Mouse (Mus musculus) retina, adult 2 months (tissue): ENCODE measurements around the gene Rassf4.

ENCODE experiments used
- DNase-seq: peaks from one replicate; pipeline ENCODE4 v3.0.0-alpha.2; 2012; ENCODE audit warnings: low read depth, low spot score

Rassf4 gene

DNA sequence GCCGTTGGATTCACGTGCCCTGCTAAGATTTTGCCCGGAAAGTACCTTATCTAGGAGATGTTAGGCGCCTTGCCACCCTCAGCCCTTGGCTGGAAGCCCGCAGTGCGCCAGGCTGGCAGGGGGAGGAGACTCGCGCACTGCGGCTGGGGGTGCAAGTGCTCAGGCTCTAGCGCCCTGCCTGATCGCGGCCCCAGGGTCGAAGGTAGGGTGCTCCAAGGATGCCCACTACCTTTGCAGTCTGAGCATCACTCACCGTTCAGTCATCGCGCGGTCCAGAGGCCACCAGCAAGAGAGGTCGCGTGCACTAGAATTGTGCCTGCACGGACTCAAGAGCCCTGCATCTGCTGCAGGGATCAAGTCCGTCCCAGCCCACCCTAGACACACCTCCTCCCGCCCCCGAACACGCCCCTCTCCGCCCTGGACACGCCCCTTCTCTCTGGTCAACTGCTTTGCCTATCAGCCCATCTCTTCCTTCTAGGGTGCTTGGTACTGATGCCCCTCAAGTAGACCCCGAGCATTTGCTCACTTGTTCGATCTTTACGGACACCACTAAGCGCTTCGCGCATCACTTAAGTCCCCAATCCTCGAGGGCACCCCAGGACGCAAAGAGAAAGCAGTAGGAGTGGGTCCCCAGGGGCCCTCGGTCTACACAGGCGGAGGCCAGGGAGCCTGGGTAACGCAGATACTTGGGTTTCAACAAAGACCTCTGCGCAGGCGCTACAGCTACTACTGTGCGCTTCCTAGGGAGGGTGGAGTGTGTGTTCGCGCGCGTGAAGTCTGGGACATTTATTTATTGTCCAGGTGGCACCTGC is at the start of gene Rassf4:
TSS of gene Rassf4 (minus strand) at position 482 of the 812 bp plus-strand sequence.
- DNase-seq = no peak

DNA sequence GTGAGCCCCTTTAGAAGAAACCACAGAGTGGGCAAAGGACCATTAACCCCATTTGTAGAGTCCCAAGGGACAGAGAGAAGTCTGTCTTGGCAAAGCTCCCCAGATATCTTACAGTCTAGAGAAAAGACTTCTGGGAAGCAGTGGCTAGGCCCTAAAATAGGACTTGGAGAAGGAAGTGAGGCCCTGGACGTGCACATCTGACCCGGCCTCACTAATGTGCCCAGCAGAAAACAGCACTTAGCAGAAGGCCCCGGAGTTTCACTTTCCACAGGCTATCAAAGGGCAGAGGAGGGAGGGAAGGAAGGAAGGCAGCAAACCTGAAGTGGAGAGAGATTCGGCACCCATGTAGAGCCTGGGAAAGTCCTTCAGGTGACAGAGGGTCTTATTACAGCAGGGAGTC is 45.2 kb upstream of the Rassf4 start:
- DNase-seq = no peak

DNA sequence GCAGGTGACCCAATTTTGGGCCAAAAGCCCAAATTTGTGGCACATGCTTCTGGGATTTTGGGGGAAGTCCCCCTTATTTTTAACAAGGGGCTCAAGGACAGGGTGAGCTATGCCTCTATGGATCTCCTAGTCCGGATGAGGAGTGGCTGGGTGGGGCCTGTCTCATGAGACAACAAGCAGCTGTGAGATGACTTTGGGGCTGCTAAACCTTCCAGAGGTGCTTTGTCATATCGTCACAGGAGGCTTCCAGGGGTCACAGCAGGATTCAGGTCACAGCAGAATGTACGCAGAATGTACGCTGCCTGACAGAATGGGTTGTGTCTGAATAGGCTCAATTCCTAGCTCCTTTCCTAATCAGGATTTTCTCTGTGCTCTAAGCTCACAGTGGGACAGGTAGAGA is 44.6 kb upstream of the Rassf4 start:
- no peak for DNase-seq

DNA sequence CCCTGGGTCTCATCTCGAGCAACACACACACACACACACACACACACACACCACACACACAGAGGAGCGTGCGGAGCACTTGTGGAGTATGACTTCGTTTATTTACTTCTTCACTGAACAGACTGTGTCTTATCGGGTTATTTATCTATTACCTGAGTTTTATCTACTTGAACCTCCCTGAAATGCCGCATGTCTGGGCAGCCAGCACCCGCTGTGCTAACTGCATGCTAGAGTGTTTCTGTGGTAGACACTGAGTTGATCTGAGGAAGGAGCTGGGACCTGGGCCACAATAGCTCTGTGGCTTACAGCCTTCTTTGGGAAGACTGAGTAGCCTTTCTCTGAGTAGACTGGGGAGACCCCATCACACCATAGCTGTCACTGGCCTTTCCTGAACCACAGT is 44.1 kb upstream of the Rassf4 start:
- no peak for DNase-seq

DNA sequence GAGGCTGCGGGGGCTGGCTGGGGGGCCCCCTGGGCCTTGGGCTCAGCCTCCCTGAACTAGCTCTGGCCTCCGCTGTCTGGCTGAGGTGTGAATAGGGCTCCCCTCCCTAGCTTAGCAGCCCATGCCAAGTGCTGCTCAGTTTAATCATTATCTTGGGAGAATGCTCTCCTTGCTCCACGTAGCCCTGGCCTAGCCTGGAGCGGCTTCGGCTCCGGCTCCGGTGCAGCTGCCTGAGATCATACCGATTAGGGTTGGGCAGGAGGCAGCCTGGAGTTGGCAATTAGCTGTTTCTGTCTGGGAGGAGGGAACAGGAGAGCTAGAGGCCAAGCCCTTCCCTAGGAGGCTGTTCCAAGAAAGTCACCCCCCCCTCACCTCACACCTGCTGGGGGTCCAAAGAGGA is 42.9 kb upstream of the Rassf4 start, which contains the start of gene Tmem72:
TSS of gene Tmem72 (minus strand) at position 248 of the 400 bp plus-strand sequence.
- no peak for DNase-seq

DNA sequence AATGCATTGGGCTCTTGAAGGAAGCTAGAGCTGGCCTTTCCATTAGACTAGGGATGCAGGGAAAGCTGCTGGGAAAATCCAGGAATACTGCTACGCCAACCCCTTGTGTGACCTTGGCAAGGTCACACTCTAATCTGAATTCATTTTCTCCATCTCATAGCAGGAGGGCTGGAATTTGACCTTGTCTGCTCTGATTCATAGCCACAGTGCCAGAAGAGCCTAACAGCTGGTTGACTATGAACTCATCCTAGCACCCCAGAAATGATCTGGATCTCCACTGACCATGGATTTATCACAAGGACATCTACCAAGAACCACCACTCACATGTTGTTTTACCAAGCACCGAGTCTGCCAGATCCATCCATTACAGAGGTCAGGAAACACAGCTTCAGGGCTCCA is 41.4 kb upstream of the Rassf4 start:
- no peak for DNase-seq

DNA sequence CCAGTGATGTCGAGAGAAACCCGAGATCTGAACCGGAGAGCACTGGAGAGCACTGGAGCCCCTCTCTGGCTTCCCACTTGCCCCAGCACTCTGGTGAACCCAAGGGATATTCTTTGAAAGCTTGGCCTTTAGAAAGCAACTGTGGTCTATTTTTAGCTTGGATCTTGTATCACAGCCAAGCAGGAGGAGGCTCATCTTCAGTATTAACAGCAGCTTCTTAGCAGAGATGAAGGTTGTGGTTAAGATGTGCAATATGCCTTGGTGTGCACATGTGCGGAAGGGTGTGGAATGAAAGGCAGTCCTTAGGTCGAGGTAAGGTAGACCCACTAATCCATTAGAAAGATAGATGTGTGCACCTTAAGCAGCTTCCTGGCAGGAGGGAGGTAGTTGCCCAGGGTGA is 40.8 kb upstream of the Rassf4 start:
- no peak for DNase-seq

DNA sequence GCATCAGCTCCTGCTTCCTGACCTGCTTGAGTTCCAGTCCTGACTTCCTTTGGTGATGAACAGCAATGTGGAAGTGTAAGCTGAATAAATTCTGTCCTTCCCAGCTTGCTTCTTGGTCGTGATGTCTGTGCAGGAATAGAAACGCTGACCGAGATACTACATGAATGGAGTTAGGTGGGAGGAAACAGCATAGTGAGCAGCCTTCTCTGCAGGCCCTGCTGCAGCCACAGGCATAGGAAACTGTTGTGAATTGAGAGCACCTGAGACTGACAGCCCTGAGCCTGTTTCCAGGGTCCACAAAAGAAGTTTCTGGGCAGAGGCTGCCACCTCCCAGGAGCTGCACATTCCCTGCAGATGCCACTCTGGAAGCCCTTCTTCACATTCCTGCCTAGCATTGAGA is 40.2 kb upstream of the Rassf4 start:
- no peak for DNase-seq

DNA sequence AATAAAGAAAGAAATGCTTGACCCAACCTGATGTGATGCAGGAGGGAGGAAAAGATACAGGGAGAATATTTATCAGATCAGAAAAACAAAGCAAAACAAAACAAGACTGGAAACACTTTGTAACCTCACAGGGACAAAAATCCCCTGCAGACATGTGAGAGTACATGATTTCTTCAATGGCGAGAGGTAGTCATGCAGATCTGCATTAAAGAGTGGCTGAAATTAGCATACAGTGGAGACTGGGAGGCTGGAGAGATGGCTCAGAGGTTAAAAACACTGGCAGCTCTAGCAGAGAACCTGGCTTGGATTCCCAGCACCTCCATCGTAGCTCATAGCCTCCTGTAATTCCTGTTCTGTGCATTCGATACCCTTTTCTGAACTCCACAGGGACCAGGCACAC is 38.8 kb upstream of the Rassf4 start:
- DNase-seq = no peak

DNA sequence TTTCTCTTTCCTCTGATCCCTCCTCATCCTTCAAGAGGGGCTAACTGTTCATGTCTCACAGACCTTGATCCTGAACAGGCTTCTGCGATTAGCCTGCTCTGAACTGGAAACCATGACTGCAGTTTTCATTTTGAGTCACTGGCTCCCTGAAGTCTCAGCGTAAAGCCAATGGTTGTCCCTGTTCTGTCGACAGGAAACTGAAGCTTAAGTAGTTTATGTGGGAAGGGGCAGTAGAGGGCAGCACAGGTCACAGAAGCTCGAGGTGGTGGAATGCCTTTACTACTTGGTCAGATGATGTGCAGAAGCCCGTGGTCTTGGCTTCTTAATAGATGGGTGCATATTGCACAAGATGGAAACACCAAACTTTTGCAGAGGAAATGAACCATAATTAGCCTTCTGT is 38.3 kb upstream of the Rassf4 start:
- DNase-seq = no peak

DNA sequence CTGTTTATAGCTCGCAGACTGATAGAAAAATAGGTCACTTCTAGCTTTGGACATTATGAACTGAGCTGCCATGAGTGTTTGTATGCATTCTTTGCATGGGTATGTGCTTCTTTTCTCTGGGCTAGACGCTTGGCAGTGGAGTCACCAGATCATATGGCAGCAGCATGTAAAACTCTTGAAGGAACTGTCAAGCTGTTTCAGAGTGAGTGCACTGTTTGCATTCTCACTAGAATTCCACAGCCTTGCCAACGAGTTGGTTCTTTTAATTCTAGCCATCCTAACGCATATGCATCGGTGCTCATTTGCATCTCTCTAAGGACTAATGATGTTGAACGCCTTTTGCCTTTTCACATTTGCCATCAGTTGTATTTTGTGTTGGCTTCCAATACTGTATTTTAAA is 30.6 kb upstream of the Rassf4 start:
- no peak for DNase-seq

DNA sequence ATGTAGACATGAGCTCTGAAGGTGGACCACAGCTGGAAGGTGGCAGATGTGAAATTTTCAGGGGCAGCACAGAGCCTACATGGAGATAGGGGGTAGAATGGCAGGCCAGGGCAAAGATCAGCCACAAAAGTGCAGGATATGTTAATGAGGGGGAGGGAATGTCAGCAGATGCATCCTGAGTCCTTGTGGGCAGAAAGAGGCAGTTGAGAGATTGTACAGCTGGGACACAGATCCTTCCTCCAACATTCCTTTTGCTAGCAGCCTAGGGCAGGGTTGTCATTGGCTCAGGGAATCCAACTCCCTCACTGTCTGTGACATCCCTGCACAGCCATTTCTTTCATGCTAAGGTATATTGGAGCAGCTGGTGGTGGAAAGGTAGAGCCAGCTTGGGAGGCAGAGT is 27.1 kb upstream of the Rassf4 start:
- no peak for DNase-seq

DNA sequence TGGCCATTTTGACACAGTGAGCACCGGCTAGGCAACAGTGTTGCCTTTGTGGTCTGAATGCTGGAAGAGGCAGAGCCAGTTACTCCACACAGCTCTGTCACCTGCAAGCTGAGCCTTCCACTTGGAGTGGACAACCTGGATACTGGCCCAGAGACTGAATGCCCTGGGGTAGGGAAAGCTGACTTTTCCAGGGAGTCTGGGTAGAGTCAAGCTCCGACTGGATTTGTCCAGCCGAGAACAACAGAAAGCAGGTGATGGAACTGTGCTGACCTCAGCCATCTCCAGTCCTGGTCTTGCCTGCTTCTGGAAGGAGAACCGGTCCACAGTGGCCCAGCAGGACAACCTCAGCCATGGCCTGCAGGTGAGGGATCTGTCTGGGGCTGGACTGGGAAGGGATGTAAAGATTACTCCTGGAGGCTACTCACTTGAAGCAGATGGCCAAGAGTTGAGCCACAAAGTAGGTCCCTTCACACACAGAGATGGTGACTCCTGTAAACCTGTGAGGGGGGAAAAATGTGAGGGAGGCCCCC is 24.2 kb upstream of the Rassf4 start:
- no peak for DNase-seq

DNA sequence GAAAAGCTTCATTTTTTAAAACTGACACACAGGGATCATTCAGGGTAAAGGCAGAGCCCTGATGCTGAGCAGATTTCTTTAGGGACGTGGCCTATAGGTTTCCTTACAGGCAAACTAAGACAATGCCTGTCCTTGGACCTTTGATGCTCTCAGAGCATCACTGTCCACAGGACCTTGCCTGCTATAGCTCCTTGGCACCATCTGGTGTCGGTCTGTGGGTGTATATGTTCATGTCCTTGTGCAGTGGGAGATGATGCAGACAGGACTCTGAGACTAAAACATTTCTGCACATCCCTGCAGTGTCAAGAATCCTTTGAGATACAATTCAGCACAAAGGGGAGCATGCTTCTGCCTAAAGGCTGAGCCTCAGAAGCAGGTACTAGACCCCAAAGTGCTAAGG is 23.7 kb upstream of the Rassf4 start:
- DNase-seq = no peak

DNA sequence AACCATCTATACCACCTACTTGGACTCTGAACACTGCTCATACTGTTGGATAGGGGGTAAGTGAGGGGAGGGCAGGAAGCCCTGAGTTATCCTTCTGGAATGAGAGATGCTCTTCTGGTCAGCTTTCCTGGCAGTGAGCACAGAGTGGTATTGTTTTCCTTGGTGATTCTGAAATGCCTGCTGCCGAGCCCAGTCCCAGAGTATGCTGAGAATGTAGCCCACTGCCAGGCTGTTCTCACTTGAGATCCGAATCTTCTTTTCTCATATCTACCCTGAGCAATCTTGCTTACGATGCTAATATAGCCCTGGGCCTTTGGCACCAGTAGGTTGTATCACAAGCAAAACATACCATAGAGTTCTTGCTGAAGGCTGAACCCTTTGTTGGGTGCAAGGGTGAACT is 20.6 kb upstream of the Rassf4 start:
- no peak for DNase-seq

DNA sequence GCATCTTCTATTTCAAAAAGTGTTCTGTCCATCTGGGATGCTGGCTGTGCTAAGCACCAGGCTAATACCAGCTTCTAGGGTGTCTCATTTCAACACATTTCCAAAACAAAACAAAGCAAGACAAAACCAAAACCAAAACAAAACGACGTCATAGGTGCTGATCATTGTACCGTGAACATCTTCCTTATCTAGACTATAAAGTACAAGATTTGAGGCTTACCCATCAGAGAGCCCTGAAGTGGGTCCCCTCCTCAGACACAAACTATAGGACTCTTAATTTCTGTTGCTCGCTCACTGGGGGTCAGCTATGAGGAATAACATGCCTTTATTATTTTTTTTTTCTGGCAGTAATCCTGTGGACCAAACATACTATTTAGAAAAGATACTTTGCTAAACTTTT is 19.9 kb upstream of the Rassf4 start:
- DNase-seq = no peak

DNA sequence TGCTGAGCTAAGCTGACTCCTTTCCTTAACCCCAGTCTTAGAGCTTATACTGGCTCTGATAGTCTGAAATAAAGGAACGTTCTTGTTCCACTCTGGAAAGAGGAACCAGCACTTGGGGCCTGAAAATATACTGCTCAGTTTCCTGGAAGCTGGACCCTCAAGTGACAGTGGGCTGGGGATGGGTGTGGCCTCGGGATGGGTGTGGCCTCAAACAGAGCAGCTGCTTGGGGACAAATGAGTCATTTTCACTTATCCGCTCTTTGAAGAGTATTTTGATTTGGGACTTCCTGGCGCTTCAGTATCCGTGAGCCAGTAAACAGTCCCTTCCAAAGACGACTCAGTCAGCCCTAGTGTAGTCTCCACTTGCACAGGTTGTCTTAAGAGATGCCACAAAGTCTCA is 8.6 kb upstream of the Rassf4 start:
- no peak for DNase-seq

DNA sequence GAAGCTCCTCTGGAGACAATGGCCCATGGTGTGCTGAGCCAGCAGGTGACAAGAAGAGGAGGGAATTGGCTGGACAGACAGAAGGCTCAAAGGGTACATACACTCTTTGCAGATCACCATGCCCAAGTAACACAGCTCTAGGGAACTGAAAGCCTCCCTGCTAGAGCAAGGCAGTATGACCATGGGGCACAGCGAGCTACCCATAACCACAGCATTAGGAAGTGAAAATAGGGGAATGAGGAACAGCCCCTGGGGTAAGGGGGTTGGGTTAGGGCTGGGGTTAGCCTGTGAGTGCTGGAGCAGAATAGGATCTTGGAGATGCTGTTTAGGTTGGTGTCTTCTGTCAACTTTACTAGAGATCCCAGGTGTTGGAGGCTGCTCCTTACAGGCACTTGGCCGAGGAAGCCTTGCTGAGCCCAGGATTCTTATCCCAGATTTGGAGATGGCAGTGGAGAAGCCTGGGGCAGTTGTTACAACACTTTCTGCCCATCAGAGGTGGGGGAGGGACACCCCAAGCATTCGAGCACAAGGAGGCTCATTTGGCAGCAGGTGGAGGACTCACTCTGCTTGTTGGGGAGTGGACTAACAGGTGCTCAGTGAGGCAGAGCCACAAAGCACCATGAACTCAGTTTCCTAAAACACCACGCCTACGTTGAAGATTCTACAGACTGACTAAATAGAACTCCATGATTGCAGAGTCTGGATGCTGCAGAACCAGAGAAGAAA is 6.0 kb upstream of the Rassf4 start:
- DNase-seq = no peak

DNA sequence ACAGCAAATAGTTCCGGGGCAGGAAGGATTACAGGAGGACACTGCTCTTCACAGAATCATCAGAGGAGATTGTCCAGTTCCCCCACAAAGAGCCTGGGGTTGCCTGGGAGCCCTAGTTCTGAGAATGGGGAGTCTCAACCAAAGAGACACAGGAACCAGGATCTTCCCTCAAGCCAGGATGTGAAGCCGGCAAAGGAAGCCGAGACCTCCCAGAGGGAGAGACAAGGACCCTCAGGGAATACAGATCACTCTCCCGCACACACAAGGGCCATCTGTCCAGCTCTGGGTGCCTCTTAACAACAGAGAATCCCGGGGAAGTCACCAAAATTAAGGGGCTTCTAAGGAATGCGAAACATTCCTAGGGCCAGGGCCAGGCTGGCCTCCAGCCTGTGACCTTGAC is 3.6 kb upstream of the Rassf4 start:
- DNase-seq = no peak

DNA sequence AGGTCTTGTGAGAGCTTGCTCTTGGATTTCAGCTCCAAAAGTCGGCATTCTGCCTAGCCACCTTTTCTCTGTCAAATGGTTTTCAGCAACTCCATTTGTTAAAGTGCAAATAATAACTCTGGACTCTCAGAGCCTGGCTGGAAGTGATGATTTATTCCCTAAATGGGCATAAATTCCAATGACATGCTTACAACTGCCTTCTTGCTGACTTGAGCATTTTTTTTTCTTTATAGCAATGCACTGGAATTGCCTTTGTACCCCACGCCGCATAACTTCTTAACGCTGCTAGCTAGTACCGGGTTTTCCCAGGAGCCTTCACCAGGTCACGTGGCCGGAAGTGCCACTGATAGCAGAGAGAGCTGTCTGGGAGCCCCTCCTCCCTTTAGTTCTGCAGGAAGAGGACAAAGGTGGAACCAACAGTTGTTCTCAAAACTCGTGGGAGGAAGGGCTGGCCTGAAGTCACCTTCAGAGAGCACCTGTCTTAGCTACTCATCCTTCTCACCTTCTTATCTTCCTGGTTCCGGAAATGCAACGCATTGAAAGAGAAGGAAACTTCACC is 2.7 kb upstream of the Rassf4 start:
- DNase-seq = no peak

DNA sequence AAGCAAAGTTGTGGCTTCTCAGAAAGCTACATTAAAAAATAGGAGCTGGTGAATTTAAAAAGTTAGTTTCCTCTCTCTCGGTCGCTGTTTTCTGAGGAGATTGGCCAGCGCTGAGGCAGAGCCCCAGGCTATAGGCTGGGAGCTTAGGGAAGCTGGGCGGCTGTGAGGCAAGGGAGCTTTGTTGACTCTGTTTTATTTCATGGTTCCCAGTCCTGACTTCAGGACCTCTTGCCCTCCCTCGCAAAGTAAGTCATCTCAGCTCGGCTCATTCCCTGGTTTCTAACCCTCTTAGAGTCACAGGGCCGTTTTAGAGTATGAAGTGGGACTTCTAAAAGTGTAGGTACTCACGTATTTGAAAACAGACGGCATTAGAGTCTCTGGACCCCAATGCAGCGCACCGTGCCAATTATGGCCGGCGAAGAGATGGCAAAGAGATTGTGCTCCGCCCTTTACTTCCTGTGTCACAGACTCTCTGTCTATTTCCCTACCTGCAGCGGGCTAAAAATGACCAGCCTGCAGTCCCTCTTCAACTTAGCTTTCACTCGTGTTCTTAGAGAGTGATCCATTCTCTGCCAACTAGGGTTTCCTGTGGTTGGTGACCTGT is 633 bp upstream of the Rassf4 start:
- DNase-seq = no peak

DNA sequence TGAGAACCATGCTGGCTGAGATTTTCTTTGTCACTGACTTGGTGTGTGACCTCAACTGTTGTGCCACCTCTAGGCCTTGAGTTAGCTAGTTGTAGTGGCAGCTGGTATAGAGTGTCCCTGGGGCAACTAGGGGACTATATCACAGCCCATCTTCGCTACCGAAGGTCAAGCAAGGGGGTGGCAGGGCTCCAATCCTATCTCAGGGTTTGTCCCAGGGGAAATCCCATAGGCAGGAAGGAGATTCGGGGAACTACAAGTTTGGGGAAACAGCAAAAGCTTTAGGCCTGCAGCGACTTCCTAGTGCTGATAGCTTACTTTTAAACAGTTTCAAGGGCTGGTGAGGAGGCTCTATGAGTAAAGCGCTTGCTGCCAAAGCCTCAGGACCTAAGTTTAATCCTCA is 1.4 kb downstream of the Rassf4 start:
- no peak for DNase-seq
